Mouse (Mus musculus): ENCODE measurements at regions not wholly inside any gene's neighbourhood (a gene's known extent, or its start where the extent isn't known, plus 50 kb on each side); places are given as distances from the start of the nearest gene placed in this dataset.

- TF ChIP-seq CTCF (conservative IDR thresholded peaks at IDR 0.05; ENCODE audit: insufficient read depth, insufficient read length, low read depth, low read length) (no peak), POLR2A (IDR thresholded peaks at IDR 0.05; ENCODE audit: low read depth, low read length) (no peak)
These were observed 87.1 kb upstream of the Pik3r1 start for GRCm38 (mm10) chr13:101855141-101855540.
